Mouse (Mus musculus) kidney, embryonic 15.5 days (tissue): ENCODE measurements around the gene Gucy2e. TPM values are rescaled to one million over a fixed set of nuclear protein-coding genes. Genes with fewer than 3 reads are reported as not detected.

Experiments used
- ATAC-seq: fragments of 200-750 bp; cut with Nextera tagmentation; replicated peaks from 2 replicates; pipeline ENCODE4 v1.8.0; 2017; ENCODE audit warnings: moderate TSS enrichment; ENCODE audit not compliant: low FRiP score
- H3K27ac ChIP-seq: fragments of 300-500 bp; sonication (generic); 2 replicates; pipeline ENCODE4 v1.5.1; 2015; ENCODE audit warnings: mild to moderate bottlenecking, inconsistent platforms
- H3K27me3 ChIP-seq: fragments of 300-500 bp; sonication (generic); 2 replicates; pipeline ENCODE4 v1.6.1; 2015; ENCODE audit warnings: inconsistent platforms
- H3K36me3 ChIP-seq: fragments of 300-500 bp; sonication (generic); 2 replicates; pipeline ENCODE4 v1.6.1; 2015; ENCODE audit warnings: inconsistent platforms
- H3K4me1 ChIP-seq: fragments of 300-500 bp; sonication (generic); 2 replicates; pipeline ENCODE4 v1.6.1; 2015; ENCODE audit warnings: inconsistent platforms
- H3K4me2 ChIP-seq: fragments of 300-500 bp; sonication (generic); 2 replicates; pipeline ENCODE4 v1.6.1; 2015; ENCODE audit warnings: moderate library complexity, mild to moderate bottlenecking, inconsistent platforms
- H3K4me3 ChIP-seq: fragments of 300-500 bp; sonication (generic); replicated peaks from 2 replicates; pipeline ENCODE4 v1.5.1; 2015; ENCODE audit warnings: mild to moderate bottlenecking, inconsistent platforms
- H3K9ac ChIP-seq: fragments of 300-500 bp; sonication (generic); 2 replicates; pipeline ENCODE4 v1.6.1; 2015; ENCODE audit warnings: mild to moderate bottlenecking, inconsistent platforms
- H3K9me3 ChIP-seq: fragments of 300-500 bp; sonication (generic); replicated peaks from 2 replicates; pipeline ENCODE4 v1.6.1; 2016; ENCODE audit warnings: inconsistent platforms
- WGBS: fragments of 180-500 bp; shearing (Covaris S2); methylation state at CpG from one replicate; pipeline ENCODE4 v1.1.7; 2015; ENCODE audit warnings: mixed read lengths; 5-methylcytosine and 5-hydroxymethylcytosine counted together
- polyA plus RNA-seq: library from polyadenylated mRNA; unstranded; fragments of >200 nt; fragmentation: Nextera tagmentation; extraction: Ambion mirVana; gene quantifications from 2 replicates; pipeline ENCODE4 v1.2.1, GENCODE M21; 2015

Gucy2e gene
- polyA plus RNA-seq, 1 experiment from 2014 or later: 0.17 TPM

GRCm38 (mm10) chr11:69235285-69236060 is 1.4 kb downstream of the Gucy2e start:
- H3K4me2 ChIP-seq: peak overlapping the region; percentile 90
- H3K4me3 ChIP-seq: peak overlapping the region; percentile 52
- H3K27ac ChIP-seq: peak overlapping the region; percentile 84
- peak overlapping the region; percentile 48 for H3K9ac ChIP-seq
- H3K9me3 ChIP-seq: no peaks in the 10 kb centered on the region
- 1% methylated on average over 33 of the region's 33 CpGs for WGBS
- H3K4me1 ChIP-seq: peaks cover 24% of the 10 kb centered on the region
- peak; percentile 91 for ATAC-seq
- peaks cover 43% of the 10 kb centered on the region for H3K27me3 ChIP-seq
- no peaks in the 10 kb centered on the region for H3K36me3 ChIP-seq

GRCm38 (mm10) chr11:69233141-69233540 is 3.7 kb downstream of the Gucy2e start:
- H3K4me2 ChIP-seq: no peak overlapping the region
- H3K9ac ChIP-seq: no peak overlapping the region
- no peak overlapping the region for H3K4me3 ChIP-seq
- H3K27me3 ChIP-seq: peaks cover 42% of the 10 kb centered on the region
- ATAC-seq: no peak
- no peaks in the 10 kb centered on the region for H3K9me3 ChIP-seq
- WGBS: 77% methylated on average over 2 of the region's 2 CpGs
- peaks cover 24% of the 10 kb centered on the region for H3K4me1 ChIP-seq
- H3K27ac ChIP-seq: no peak overlapping the region
- no peaks in the 10 kb centered on the region for H3K36me3 ChIP-seq

GRCm38 (mm10) chr11:69230420-69230819 is 6.4 kb downstream of the Gucy2e start:
- no peaks in the 10 kb centered on the region for H3K36me3 ChIP-seq
- H3K9ac ChIP-seq: no peak overlapping the region
- H3K4me1 ChIP-seq: peaks cover 12% of the 10 kb centered on the region
- WGBS: 78% methylated on average over 4 of the region's 4 CpGs
- peaks cover 27% of the 10 kb centered on the region for H3K27me3 ChIP-seq
- ATAC-seq: no peak
- no peak overlapping the region for H3K27ac ChIP-seq
- no peak overlapping the region for H3K4me2 ChIP-seq
- H3K9me3 ChIP-seq: no peaks in the 10 kb centered on the region
- no peak overlapping the region for H3K4me3 ChIP-seq

DNA sequence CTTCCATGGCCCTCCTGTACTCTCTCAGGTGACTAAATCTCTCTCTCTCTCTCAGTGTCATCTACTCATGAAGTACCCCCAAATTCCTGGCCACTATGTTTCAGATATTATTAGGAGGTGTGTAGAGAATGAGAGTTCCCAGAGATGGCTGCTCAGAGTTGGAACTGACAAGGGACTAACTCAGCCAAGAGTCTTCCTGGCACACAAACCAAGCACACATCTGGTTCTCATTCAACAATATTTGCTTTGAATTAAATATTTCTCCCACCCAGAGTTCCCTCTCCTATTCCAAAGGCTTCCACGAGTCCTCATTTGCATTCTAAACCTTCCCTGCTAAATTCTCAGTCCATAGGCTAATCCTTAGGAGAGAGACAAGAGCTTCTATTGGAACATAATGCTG is 11.1 kb downstream of the Gucy2e start:
- no peak overlapping the region for H3K27ac ChIP-seq
- H3K4me3 ChIP-seq: no peak overlapping the region
- 67% methylated on average over 1 of the region's 1 CpGs for WGBS
- H3K27me3 ChIP-seq: peaks cover 19% of the 10 kb centered on the region
- H3K4me1 ChIP-seq: 0 out of 2 replicates have a peak, but pooled peaks cover 4% of the 10 kb centered on the region
- no peak for ATAC-seq
- no peaks in the 10 kb centered on the region for H3K36me3 ChIP-seq
- H3K4me2 ChIP-seq: no peak overlapping the region
- no peaks in the 10 kb centered on the region for H3K9me3 ChIP-seq
- no peak overlapping the region for H3K9ac ChIP-seq

GRCm38 (mm10) chr11:69223101-69223500 is 13.7 kb downstream of the Gucy2e start:
- no peak overlapping the region for H3K4me2 ChIP-seq
- no peak overlapping the region for H3K27ac ChIP-seq
- peaks cover 12% of the 10 kb centered on the region; the same call in 1 of the 2 replicates for H3K27me3 ChIP-seq
- H3K4me3 ChIP-seq: no peak overlapping the region
- H3K4me1 ChIP-seq: 0 out of 2 replicates have a peak, but pooled peaks cover 6% of the 10 kb centered on the region
- H3K36me3 ChIP-seq: no peaks in the 10 kb centered on the region
- no peak overlapping the region for H3K9ac ChIP-seq
- H3K9me3 ChIP-seq: no peaks in the 10 kb centered on the region
- no peak for ATAC-seq
- WGBS: 84% methylated on average over 4 of the region's 4 CpGs

GRCm38 (mm10) chr11:69221070-69221469 is 15.8 kb downstream of the Gucy2e start:
- 63% methylated on average over 4 of the region's 4 CpGs for WGBS
- Histone ChIP-seq H3K4me3 (no peak overlapping the region), H3K4me1 (0 out of 2 replicates have a peak, but pooled peaks cover 2% of the 10 kb centered on the region), H3K27ac (no peak overlapping the region), H3K4me2 (no peak overlapping the region), H3K9ac (no peak overlapping the region), H3K36me3 (no peaks in the 10 kb centered on the region), H3K9me3 (no peaks in the 10 kb centered on the region), H3K27me3 (no peaks in the 10 kb centered on the region; the same call in 1 of the 2 replicates)
- no peak for ATAC-seq

- Histone ChIP-seq H3K4me3 (no peak overlapping the region), H3K9me3 (no peaks in the 10 kb centered on the region), H3K4me1 (0 out of 2 replicates have a peak, but pooled peaks cover 2% of the 10 kb centered on the region), H3K27ac (no peak overlapping the region), H3K9ac (no peak overlapping the region), H3K4me2 (no peak overlapping the region), H3K36me3 (no peaks in the 10 kb centered on the region), H3K27me3 (no peaks in the 10 kb centered on the region; the same call in 1 of the 2 replicates)
- WGBS: 62% methylated on average over 2 of the region's 2 CpGs
- ATAC-seq: no peak
These were observed 18.2 kb downstream of the Gucy2e start for GRCm38 (mm10) chr11:69218661-69219060.

DNA sequence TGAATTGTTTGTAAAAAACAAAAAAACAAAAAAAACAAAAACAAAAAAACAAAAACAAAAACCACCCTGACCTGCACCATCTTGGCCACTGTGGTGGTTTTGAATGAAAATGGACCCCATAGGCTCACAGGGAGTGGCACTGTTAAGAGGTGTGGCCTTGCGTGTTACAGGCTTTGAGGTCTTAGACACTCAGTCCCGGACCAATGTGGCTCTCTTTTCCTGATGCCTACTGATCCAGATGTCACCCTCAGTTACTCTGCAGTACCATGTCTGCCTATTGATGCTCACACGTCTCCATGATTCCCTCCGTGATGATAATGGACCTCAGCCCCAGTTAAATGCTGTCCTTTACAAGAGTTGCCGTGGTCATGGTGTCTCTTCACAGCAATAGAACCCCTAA is 19.4 kb downstream of the Gucy2e start:
- H3K4me2 ChIP-seq: no peak overlapping the region
- no peak overlapping the region for H3K4me3 ChIP-seq
- no peak for ATAC-seq
- H3K27ac ChIP-seq: no peak overlapping the region
- no peaks in the 10 kb centered on the region for H3K36me3 ChIP-seq
- no peaks in the 10 kb centered on the region; the same call in 1 of the 2 replicates for H3K27me3 ChIP-seq
- 0 out of 2 replicates have a peak, but pooled peaks cover 2% of the 10 kb centered on the region for H3K4me1 ChIP-seq
- no peaks in the 10 kb centered on the region for H3K9me3 ChIP-seq
- no peak overlapping the region for H3K9ac ChIP-seq
- WGBS: 86% methylated on average over 5 of the region's 5 CpGs

- ATAC-seq: no peak
- no peaks in the 10 kb centered on the region for H3K36me3 ChIP-seq
- 19% methylated on average over 2 of the region's 2 CpGs for WGBS
- H3K27ac ChIP-seq: no peak overlapping the region
- peaks cover 4% of the 10 kb centered on the region; the same call in 1 of the 2 replicates for H3K27me3 ChIP-seq
- H3K4me1 ChIP-seq: no peaks in the 10 kb centered on the region
- H3K4me3 ChIP-seq: peak overlapping the region; percentile 24
- H3K9me3 ChIP-seq: no peaks in the 10 kb centered on the region
- H3K4me2 ChIP-seq: peak overlapping the region; percentile 42
- no peak overlapping the region for H3K9ac ChIP-seq
These were observed 25.4 kb downstream of the Gucy2e start for GRCm38 (mm10) chr11:69211431-69211830.

DNA sequence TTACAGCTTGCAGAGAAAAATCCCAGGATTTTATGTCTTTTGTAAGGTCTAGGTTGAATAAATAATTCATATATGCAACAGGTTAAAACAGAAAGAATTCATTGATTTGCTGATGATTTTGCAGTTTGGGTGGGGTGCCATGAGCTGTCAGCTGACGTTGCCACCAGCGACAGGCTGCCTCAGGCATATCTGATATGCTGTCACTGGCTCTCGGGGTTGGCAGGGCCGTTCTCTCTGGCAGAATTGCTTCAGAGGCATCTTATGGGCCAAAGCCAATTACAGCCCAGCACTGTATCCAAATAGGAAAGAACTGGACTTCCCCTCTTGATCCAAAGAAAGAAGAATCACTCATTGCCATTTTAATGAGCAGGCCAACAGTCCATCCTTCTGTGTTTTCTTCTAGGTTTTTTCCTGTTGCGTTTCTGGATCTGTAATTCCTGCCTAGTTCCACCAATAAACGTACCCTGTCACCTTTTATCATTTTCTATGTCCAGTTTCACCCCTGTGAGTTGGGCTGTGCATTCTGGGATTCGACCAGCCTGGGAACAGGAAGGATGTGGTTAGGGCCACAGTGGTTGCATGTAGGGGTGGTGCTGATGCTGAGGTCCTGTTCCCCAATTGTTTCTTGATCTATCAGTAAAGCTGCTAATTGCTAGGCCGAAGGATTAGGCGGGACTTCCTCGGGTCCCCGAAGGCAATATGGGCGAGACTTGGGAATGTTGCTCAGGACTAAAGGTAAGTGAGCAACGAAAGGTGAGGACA is 34.2 kb downstream of the Gucy2e start:
- Histone ChIP-seq H3K9ac (no peak overlapping the region), H3K27ac (no peak overlapping the region), H3K4me3 (no peak overlapping the region), H3K36me3 (no peaks in the 10 kb centered on the region), H3K4me1 (peaks cover 2% of the 10 kb centered on the region), H3K9me3 (no peaks in the 10 kb centered on the region), H3K4me2 (no peak overlapping the region), H3K27me3 (peaks cover 17% of the 10 kb centered on the region)
- no peak for ATAC-seq
- 79% methylated on average over 13 of the region's 13 CpGs for WGBS

GRCm38 (mm10) chr11:69200231-69200630 is 36.6 kb downstream of the Gucy2e start:
- Histone ChIP-seq H3K9ac (no peak overlapping the region), H3K4me2 (no peak overlapping the region), H3K27me3 (peaks cover 36% of the 10 kb centered on the region), H3K4me3 (no peak overlapping the region), H3K27ac (no peak overlapping the region), H3K4me1 (peaks cover 11% of the 10 kb centered on the region), H3K36me3 (no peaks in the 10 kb centered on the region), H3K9me3 (no peaks in the 10 kb centered on the region)
- ATAC-seq: no peak
- WGBS: 64% methylated on average over 6 of the region's 6 CpGs

- no peaks in the 10 kb centered on the region for H3K9me3 ChIP-seq
- no peak overlapping the region for H3K27ac ChIP-seq
- H3K4me3 ChIP-seq: no peak overlapping the region
- peaks cover 44% of the 10 kb centered on the region for H3K27me3 ChIP-seq
- no peak overlapping the region for H3K9ac ChIP-seq
- H3K4me1 ChIP-seq: peaks cover 11% of the 10 kb centered on the region
- no peak overlapping the region for H3K4me2 ChIP-seq
- H3K36me3 ChIP-seq: no peaks in the 10 kb centered on the region
- no peak for ATAC-seq
- 90% methylated on average over 1 of the region's 1 CpGs for WGBS
These were observed 37.6 kb downstream of the Gucy2e start for GRCm38 (mm10) chr11:69199251-69199650.
